Mouse (Mus musculus): ENCODE measurements around the gene Exoc7. TPM values are rescaled to one million over a fixed set of nuclear protein-coding genes. Genes with fewer than 3 reads are reported as not detected.
A peak's percentile ranks its signal among the peaks of the same experiment; 100 is the strongest.

Gene Exoc7
- polyA plus RNA-seq, 1 experiment = 31.5 TPM

GRCm38 (mm10) chr11:116309601-116310000 lies 2.6 kb upstream of the Exoc7 start:
- no peak overlapping the region for H3K4me3 ChIP-seq (ENCODE audit: insufficient read depth, poor library complexity, severe bottlenecking)
- H3K79me3 ChIP-seq (ENCODE audit: low read depth) = peaks cover 8% of the 10 kb centered on the region
- peaks cover 8% of the 10 kb centered on the region for H3K36me3 ChIP-seq (ENCODE audit: control insufficient read depth, insufficient read depth)
- H3K79me2 ChIP-seq (ENCODE audit: control insufficient read depth, insufficient read depth) = peaks cover 19% of the 10 kb centered on the region
- no peak overlapping the region for H3ac ChIP-seq (ENCODE audit: control insufficient read depth, insufficient read length, low read depth)
- no peaks in the 10 kb centered on the region for H3K27me3 ChIP-seq (ENCODE audit: control insufficient read depth, insufficient read depth, insufficient read length)
- TF ChIP-seq USF1 (IDR thresholded peaks at IDR 0.05; ENCODE audit: low read depth) (no peak), CTCF (IDR thresholded peaks at IDR 0.05; ENCODE audit: control insufficient read depth, insufficient read depth, insufficient read length) (no peak), MYOD1 (IDR thresholded peaks at IDR 0.05; ENCODE audit: control insufficient read depth, insufficient read length, low read depth) (no peak), CEBPB (IDR thresholded peaks at IDR 0.05; ENCODE audit: low read depth) (no peak), FOSL1 (IDR thresholded peaks at IDR 0.05; ENCODE audit: insufficient read depth, low read length, poor library complexity, severe bottlenecking) (no peak), MYOG (IDR thresholded peaks at IDR 0.05; ENCODE audit: control insufficient read depth, extremely low read depth, insufficient read length) (no peak), MAX (IDR thresholded peaks at IDR 0.05) (no peak)

GRCm38 (mm10) chr11:116307762-116308531 lies 914 bp upstream of the Exoc7 start:
- Histone ChIP-seq H3K79me2 (ENCODE audit: control insufficient read depth, insufficient read depth) (peaks cover 20% of the 10 kb centered on the region), H3K27me3 (ENCODE audit: control insufficient read depth, insufficient read depth, insufficient read length) (no peaks in the 10 kb centered on the region), H3ac (ENCODE audit: control insufficient read depth, insufficient read length, low read depth) (no peak overlapping the region), H3K79me3 (ENCODE audit: low read depth) (peaks cover 8% of the 10 kb centered on the region), H3K4me3 (ENCODE audit: insufficient read depth, poor library complexity, severe bottlenecking) (no peak overlapping the region), H3K36me3 (ENCODE audit: control insufficient read depth, insufficient read depth) (peaks cover 24% of the 10 kb centered on the region)
- TF ChIP-seq CTCF (IDR thresholded peaks at IDR 0.05; ENCODE audit: control insufficient read depth, insufficient read depth, insufficient read length) = no peak
- no peak for TF ChIP-seq MYOG (IDR thresholded peaks at IDR 0.05; ENCODE audit: control insufficient read depth, extremely low read depth, insufficient read length)
- TF ChIP-seq USF1 (IDR thresholded peaks at IDR 0.05; ENCODE audit: low read depth) = no peak
- no peak for TF ChIP-seq MYOD1 (IDR thresholded peaks at IDR 0.05; ENCODE audit: control insufficient read depth, insufficient read length, low read depth)
- TF ChIP-seq CEBPB (IDR thresholded peaks at IDR 0.05; ENCODE audit: low read depth) = no peak
- TF ChIP-seq MAX (IDR thresholded peaks at IDR 0.05) = no peak
- no peak for TF ChIP-seq FOSL1 (IDR thresholded peaks at IDR 0.05; ENCODE audit: insufficient read depth, low read length, poor library complexity, severe bottlenecking)

DNA sequence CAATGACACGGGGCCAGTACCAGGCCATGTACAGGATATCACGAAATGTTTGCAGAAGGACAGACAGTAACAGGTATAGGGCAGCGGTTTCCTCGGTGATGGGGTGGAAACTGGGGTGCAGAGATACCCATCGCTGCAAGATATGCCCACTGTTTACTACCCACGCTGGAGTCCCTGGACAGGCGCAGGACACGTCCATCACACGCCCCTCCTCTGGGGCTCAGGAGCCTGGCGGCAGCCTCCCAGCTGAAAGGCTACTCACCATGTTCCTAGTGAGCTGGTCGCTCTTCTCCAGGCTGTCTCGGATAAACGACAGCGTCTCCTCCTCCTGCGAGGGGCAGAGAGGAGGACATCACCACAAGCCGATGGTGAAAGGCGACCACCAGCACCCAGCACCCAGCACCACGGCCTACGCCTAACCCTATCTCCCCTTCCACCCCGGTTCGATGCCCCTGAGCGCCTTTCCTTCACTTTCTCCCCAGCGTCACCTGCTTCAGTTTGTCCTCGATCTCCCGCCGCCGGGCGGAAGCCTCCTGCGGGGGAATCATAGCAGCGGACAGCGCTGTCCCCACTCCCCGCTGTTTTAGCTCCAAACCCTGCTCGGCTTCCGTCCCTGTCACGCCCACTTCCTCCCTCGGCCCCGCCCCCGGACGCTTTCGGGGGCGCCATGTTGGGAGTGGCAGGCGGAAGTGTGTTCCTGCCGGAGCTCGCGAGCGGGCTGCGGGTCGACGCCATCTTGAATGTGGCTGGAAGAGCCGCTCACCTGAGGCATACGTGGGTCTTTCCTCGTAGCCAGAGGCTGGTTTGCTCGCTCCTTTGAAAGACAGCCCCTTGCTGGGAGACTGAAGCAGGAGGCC lies 679 bp downstream of the Exoc7 start:
- peaks cover 8% of the 10 kb centered on the region for H3K79me3 ChIP-seq (ENCODE audit: low read depth)
- peaks cover 20% of the 10 kb centered on the region for H3K79me2 ChIP-seq (ENCODE audit: control insufficient read depth, insufficient read depth)
- TF ChIP-seq MAX (IDR thresholded peaks at IDR 0.05) (peak; percentile 81), CTCF (IDR thresholded peaks at IDR 0.05; ENCODE audit: control insufficient read depth, insufficient read depth, insufficient read length) (no peak)
- no peaks in the 10 kb centered on the region for H3K27me3 ChIP-seq (ENCODE audit: control insufficient read depth, insufficient read depth, insufficient read length)
- peak overlapping the region; percentile 94 for H3K4me3 ChIP-seq (ENCODE audit: insufficient read depth, poor library complexity, severe bottlenecking)
- peak overlapping the region; percentile 87 for H3ac ChIP-seq (ENCODE audit: control insufficient read depth, insufficient read length, low read depth)
- peaks cover 37% of the 10 kb centered on the region for H3K36me3 ChIP-seq (ENCODE audit: control insufficient read depth, insufficient read depth)

- Histone ChIP-seq H3K79me3 (ENCODE audit: low read depth) (peaks cover 8% of the 10 kb centered on the region), H3K79me2 (ENCODE audit: control insufficient read depth, insufficient read depth) (peaks cover 20% of the 10 kb centered on the region), H3K4me3 (ENCODE audit: insufficient read depth, poor library complexity, severe bottlenecking) (peak overlapping the region; percentile 94), H3K36me3 (ENCODE audit: control insufficient read depth, insufficient read depth) (peaks cover 40% of the 10 kb centered on the region), H3K27me3 (ENCODE audit: control insufficient read depth, insufficient read depth, insufficient read length) (no peaks in the 10 kb centered on the region), H3ac (ENCODE audit: control insufficient read depth, insufficient read length, low read depth) (no peak overlapping the region)
- TF ChIP-seq FOSL1 (IDR thresholded peaks at IDR 0.05; ENCODE audit: insufficient read depth, low read length, poor library complexity, severe bottlenecking) (no peak), USF1 (IDR thresholded peaks at IDR 0.05; ENCODE audit: low read depth) (no peak), CEBPB (IDR thresholded peaks at IDR 0.05; ENCODE audit: low read depth) (no peak), MAX (IDR thresholded peaks at IDR 0.05) (no peak), MYOG (IDR thresholded peaks at IDR 0.05; ENCODE audit: control insufficient read depth, extremely low read depth, insufficient read length) (no peak), CTCF (IDR thresholded peaks at IDR 0.05; ENCODE audit: control insufficient read depth, insufficient read depth, insufficient read length) (no peak), MYOD1 (IDR thresholded peaks at IDR 0.05; ENCODE audit: control insufficient read depth, insufficient read length, low read depth) (no peak)
Measured at GRCm38 (mm10) chr11:116305423-116305822, 1.6 kb downstream of the Exoc7 start.

- TF ChIP-seq USF1 (IDR thresholded peaks at IDR 0.05; ENCODE audit: low read depth) (no peak), MYOD1 (IDR thresholded peaks at IDR 0.05; ENCODE audit: control insufficient read depth, insufficient read length, low read depth) (no peak), MYOG (IDR thresholded peaks at IDR 0.05; ENCODE audit: control insufficient read depth, extremely low read depth, insufficient read length) (no peak), CTCF (IDR thresholded peaks at IDR 0.05; ENCODE audit: control insufficient read depth, insufficient read depth, insufficient read length) (no peak)
- Histone ChIP-seq H3K79me2 (ENCODE audit: control insufficient read depth, insufficient read depth) (no peaks in the 10 kb centered on the region), H3K27me3 (ENCODE audit: control insufficient read depth, insufficient read depth, insufficient read length) (no peaks in the 10 kb centered on the region)
Measured at GRCm38 (mm10) chr11:116298621-116299020, 8.4 kb downstream of the Exoc7 start.

More at GRCm38 (mm10) chr11:116298621-116299020, 8.4 kb downstream of the Exoc7 start:
- Histone ChIP-seq H3K79me3 (ENCODE audit: low read depth) (no peaks in the 10 kb centered on the region), H3K4me3 (ENCODE audit: insufficient read depth, poor library complexity, severe bottlenecking) (no peak overlapping the region), H3ac (ENCODE audit: control insufficient read depth, insufficient read length, low read depth) (no peak overlapping the region), H3K36me3 (ENCODE audit: control insufficient read depth, insufficient read depth) (peaks cover 27% of the 10 kb centered on the region)
